Mouse (Mus musculus) retina, embryonic 14.5 days (tissue): ENCODE measurements around the gene Sh2d5.
A peak's percentile ranks its signal among the peaks of the same experiment; 100 is the strongest.

ENCODE experiments used
- DNase-seq: peaks from one replicate; pipeline ENCODE4 v3.0.0-alpha.2; 2015; ENCODE audit warnings: low spot score

Sh2d5 gene

DNA sequence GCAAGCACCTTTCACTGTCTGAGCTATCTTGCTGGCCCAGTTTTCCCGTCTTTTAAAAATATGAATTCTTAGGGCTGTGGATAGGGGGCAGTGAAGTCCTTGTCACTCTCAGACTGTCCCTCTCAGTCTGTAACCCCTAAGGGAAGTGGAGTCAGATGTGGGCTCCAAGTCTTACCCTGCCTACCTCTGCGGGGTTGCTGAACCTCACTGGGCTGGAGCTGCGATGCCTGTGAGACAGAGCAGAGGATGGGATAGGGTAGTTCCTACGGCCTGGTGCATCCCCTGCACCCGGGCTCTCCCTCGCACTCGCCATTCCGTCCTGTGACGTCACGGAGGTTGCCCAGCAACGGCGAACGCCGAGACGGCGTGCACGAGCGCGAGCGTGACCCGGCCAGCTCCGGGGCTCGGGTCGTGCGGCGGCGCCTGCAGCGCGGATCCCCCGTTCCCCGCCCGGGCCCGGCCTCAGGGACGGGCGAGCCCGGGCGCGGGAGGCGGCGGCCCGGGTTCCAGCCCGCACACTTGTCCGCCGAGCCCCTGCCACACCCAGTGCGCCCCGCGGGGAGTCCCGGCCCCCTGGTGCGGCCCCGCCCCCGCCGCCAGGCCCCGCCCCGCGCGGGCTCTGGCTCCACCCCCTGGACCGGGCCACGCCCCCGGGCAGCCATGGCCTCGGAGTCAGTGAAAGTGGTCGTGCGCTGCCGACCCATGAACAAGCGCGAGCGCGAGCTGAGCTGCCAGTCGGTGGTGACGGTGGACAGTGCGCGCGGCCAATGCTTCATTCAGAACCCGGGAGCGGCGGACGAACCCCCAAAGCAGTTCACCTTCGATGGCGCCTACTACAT lies 11.9 kb downstream of the Sh2d5 start:
- DNase-seq, result peak; percentile 82

DNA sequence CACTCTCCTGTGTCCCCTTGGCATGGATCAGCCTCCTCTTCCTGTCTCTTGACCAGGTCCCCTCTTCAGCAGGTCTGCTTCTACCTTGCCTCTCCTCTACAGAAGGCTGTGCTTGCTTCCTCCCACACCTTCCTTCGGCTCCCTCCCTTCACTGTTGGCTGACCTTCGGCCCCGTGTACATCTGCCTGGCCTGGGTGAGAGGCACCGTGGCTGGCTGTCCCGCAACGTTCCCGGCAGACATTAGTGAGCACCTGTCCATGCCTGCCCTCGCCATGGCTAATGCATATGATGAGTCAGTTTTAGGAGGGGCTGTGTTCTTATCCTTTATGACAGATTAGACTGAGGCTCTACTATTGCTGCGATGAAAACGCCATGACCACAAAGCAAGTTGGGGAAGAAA lies 17.7 kb downstream of the Sh2d5 start:
- DNase-seq, result no peak

DNA sequence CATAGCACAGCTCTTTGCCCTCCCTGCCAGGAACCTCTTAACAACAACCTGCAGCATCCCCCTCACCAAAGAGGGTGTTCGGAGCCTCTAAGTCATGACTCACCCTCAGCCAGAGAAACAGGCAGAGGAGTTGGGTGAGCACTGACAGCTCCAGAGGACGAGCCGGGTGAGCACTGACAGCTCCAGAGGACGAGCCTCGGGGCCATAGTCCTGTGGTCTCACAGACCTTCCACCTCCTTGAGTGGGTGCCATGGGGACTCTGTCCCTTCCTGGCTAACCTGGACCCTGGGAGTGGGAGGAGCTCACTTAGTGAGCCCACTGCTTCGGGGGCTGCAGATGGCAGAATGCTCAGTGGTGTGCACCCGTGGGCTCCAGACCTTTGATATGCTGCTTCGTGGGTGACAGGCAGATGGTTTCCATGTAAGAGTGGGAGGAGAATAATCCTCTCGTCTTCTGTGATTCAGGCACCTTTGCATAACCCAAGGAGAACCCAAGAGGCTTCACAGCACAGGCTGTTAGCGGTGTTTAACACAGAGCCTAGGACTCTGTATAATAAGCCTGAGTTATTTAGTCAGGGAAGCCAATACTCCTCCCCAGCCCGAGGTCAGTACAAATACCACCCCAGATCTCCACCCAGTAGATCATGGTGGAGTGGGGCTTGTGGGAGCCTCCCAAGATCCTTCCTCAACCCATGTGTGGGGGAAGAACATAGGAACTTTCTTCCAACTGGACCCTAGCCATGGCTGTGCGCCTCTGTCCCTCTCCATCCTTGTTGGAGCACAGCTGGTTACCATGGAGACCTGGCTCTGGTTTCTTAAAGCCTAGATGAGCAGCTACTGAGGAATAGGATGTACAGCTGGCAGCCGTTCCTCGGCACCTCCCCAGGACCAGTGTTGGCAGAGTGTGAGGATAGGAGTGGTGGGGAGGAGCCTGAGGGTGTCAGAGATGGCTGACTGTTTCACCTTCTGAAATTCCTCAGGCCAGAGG lies 22.1 kb downstream of the Sh2d5 start:
- DNase-seq, result no peak

DNA sequence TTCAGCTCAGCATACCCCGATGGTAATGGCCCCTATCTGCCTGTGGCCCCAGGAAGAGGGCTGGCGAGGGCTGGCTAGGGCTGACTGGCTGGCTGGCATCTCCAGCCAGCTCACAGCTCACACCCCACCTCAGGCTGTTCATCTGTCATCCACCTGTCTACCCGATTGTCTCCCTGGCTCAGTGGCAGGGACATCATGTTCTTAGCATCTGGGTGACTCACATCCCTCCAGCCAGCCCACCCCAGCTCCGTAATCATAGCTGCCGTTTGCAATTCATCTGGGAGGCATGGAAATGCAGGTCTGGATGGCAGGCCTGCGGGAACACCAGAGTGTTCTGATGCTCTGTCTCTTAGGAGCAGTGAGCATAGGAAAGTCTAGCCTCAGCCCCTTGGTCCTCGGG lies 28.1 kb downstream of the Sh2d5 start:
- DNase-seq, result no peak

DNA sequence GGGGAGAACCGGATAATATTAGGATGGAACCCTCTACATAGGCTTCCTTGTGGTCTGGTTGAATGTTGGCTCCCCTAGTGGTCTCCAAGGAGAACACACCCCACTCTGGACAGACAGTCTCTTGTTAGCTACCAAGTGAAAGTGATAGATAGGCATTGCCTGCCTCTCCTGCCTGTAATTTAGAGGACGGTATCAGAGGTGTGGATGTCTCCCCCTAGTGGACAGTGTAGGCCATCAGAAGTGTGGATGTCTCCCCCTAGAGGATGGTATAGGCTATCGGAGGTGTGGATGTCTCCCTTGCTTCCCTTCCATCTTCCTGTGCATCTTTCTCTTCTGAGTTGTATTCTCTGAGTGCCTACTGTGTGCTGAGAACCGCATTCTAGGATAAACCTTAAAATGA lies 32.6 kb downstream of the Sh2d5 start:
- DNase-seq, result peak; percentile 92

DNA sequence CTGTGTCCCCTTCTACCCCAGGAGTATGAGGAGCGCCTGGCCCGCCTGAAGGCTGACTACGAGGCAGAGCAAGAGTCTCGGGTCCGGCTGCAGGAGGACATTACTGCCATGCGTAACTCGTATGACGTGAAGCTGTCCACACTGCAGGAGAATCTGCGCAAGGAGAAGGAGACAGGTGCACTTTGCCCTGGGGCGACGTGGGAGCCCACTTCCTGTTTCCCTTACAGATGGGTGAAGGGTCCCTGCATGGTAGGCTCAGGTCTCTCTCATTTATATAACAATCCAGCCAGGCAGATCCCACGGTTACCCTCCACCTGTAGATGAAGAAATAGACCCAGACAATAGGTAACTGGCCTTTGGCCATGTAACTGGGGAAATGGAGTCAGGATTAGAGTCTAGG lies 36.2 kb downstream of the Sh2d5 start:
- DNase-seq, result no peak

DNA sequence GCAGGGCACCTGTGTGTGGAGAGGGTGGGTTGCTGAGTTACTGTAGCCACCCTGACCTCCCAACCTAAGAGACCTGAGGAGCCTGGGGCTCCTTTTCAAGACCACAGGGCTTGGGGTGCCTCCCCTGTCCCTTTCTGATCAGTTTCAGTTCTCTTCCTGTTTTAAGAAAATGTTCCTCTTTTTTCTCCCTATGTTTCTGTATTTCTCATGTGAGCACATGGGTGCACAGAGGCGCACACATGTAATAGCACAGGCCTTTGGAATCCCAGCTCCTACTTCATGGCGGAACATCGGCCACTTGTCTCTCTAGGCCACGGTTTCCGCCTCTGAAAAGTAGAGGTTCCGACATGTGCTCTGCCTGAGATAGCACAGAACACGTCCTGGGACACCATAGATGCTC lies 38.5 kb downstream of the Sh2d5 start:
- no peak for DNase-seq

DNA sequence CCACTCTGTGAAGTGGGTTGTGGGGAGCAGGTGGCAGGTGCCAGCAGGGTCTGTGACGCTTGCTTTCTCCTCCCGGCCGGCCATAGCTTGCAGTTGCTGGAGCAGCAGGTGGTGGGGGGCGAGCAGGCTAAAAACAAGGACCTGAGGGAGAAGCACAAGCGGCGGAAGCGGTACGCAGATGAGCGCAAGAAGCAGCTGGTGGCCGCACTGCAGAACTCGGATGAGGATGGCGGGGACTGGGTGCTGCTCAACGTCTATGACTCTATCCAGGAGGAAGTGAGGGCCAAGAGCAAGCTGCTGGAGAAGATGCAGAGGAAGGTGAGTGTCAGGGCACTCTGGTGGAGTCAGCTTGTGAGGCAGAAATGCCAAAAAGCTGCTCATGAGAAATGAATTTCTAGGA lies 41.8 kb downstream of the Sh2d5 start:
- no peak for DNase-seq

DNA sequence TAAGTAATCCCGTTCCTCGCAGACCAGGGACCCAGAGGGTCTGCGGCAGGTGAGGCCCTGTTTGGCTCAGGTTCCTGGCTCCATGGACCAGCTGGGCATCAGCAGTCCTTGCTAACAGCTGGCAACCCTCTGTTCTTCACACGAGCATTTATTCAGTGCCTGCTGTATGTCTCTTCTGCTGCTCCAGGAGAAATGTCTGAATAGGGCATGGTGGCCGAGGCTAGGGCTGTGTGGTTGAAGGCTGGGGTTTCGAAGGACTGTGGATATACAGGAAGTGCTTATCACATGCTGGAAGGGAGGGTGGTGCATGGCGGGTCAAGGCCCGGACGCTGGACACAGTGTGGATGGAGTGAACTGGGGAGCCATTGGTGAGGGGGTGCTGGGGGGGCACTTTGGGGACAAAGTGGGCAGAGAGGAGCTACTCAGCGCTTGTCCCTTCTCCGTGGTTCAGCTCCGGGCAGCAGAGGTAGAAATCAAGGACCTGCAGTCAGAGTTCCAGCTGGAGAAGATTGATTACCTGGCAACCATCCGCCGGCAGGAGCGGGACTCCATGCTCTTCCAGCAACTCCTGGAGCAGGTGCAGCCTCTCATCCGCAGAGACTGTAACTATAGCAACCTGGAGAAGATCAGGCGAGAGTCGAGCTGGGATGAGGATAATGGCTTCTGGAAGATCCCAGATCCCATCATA lies 43.2 kb downstream of the Sh2d5 start:
- no peak for DNase-seq

DNA sequence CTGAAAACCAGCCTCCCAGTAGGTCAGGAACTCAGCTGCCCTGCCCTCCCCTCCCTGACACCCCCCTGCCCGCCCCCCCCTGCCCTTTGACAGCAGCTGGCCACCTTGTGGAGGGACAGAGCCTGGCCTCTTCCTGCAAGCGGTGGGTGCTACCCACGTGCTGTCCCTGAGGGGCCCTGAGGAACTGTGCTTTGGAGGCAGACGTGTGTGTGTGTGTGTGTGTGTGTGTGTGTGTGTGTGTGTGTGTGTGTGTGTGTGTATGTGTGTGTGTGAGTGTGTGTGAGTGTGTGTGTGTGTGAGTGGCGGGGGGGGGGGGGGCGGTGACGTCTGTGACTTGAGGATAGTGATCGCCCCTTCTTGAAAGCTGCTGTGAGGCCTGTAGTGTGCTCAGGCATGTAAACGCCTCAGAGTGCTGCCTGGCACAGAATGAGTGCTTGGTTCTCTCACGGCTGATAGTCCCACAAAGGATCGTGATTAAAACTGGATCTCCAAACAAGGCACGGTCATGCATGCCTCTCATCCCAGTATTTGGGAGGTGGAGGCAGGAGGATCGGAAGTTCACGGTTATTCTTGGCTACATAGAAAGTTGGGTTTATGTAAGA lies 43.8 kb downstream of the Sh2d5 start:
- DNase-seq, result no peak

DNA sequence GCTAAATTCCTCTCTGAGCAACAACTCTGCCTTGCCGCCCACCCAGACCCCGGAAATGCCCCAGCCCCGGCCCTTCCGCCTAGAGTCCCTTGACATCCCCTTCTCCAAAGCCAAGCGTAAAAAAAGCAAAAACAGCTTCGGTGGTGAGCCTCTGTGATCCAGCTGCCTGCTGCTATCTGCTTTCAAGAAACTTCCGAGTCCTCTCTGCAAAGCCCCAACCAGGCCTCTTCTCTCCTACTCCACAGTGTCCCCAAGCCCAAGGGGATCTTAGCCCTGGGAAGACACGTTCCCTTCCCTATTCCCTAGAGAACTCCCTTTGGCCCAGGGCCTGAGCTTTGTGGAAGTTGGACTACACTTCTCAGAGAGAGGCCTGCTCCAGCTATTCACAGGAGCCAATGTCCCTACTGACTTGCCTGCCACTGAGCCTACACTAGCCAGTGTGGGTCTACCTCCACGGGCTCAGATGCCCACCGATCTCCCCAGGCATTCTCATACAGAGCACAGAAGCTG lies 51.1 kb downstream of the Sh2d5 start:
- no peak for DNase-seq

DNA sequence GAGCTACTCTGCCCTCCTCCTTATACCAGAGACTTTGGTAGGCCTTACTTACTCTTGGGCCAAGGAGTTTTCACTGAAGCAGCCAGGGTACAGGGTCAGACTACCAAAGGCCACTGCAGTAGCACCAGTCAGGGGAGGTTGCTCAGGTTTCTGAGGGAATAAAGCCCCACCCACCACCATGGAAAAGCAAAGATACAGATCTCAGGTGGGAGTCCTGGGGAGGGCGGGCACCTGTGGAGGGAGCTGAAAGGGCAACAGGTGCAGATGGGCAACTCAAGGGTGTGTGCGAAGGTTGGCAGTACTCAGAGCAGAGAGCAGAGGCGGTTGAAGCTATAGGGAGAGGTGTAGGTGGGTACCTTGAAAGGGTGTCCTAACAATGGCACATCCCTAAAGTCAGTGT lies 52.8 kb downstream of the Sh2d5 start:
- no peak for DNase-seq

DNA sequence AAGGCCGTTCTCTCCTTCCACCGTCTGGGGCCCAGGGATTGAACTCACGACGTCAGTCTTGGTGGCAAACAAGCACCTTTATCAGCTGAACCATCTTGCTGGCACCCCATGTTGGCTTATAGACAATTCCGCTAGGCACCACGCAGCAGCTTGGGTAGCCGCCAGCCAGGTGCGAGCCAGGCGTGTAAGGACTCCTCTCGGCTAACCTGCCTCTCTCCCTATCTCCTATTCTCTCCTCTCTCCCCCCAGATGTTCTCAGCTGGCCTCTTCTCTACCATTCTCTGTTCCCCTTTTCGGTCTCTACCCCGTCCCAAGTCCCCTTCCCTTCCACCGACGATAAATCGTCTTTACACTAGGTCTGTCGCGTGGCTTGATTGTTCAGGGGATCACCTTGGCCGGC lies 53.5 kb downstream of the Sh2d5 start:
- DNase-seq, result no peak

DNA sequence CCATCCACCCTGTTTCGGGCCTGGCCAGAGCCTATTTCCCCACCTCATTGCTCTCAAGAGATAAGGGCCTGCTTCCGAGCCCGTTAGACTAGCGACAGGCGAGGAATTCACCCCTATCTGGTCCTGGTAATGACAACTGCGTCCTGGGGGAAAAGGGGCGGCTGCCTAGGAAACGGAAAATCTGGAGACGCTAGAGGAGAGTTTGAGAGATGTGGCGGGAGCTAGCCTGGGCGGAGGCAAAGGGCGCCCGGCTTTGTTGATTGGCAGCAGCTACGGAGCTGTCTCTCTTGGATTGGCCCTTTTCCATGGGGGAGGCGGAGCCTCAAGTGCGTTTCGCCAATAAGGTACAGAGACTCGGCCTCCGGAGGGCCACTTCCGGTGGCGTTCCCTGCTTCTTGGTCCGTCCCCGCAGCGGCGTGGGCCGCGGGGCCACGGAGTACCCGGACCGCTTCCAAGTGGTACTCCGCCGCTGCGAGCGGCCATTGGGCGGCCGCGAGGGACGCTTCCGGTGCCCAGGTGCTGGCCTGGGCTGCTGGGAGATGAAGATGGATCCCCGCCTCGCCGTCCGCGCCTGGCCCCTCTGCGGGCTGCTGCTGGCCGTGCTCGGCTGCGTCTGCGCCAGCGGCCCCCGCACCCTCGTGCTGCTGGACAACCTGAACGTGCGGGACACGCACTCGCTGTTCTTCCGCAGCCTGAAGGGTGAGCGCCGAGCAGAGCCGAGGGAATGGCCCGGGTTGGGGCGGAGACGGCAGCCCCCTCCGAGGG lies 54.3 kb downstream of the Sh2d5 start, which contains the start of gene Ddost:
TSS of gene Ddost (plus strand) at position 391 of the 765 bp plus-strand sequence.
- peak; percentile 97 for DNase-seq

DNA sequence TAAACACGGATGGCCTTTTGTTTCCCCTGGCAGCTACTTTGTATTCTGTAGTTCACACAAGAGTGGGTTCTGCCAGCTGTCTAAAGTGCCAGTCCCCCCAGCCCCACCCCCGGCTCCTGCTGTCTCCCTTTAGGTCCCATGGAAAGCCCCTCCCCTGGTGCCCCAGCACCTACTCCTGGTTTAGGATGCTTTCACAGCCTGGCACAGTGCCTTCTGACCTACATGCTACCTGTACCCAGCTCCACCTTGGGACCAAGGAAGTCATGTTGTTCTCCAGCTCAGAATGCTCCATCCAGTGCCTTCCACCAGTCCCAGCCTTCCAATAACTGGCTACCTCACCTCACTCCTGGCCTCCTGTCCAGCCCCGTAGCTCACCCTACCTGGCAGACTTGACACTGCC lies 56.8 kb downstream of the Sh2d5 start:
- no peak for DNase-seq

DNA sequence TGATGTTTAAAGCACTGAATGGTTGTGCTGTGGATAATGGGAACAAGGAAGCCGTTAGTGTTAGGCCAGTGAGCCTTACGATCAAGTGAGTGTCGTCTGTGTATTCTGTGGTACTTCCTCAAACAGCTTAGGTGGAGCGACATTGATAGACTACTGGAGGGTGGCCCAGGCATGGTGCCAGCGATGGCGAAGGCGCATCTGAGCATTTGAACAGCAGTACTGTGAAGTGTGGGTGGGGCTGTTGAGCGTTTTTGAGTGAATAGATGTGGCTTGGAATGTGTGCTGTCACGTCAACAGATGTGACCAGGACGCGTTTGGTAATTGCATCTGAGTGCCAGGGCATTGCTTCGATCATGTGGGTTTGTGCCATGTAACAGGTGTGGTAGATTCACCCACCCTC lies 57.5 kb downstream of the Sh2d5 start:
- DNase-seq, result no peak

DNA sequence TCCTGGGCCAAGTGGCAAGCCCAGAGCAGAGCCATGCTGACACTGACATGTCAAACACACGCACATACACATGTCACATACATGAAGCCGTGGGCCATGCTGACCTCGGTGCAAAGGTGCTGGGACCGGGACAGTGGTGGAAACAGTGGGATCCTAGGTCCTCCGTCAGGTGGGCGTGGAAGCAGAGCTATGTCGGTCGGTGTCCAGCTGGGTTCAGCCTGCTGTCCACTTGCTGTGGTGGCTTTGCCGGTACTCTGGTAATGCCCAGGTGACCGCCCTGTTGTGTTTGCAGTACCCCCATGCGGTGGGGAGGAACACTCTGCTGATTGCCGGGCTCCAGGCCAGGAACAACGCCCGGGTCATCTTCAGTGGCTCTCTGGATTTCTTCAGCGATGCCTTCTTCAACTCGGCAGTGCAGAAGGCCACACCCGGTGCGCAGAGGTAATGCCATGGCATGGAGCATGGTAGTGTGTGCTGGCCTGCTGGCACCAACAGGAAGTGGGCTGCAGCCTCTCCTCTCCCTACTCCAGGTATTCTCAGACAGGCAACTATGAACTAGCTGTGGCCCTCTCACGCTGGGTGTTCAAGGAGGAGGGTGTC lies 60.2 kb downstream of the Sh2d5 start:
- DNase-seq, result no peak
